ENCODE assay signal across 19 mouse cellular contexts in the genomic region with DNA sequence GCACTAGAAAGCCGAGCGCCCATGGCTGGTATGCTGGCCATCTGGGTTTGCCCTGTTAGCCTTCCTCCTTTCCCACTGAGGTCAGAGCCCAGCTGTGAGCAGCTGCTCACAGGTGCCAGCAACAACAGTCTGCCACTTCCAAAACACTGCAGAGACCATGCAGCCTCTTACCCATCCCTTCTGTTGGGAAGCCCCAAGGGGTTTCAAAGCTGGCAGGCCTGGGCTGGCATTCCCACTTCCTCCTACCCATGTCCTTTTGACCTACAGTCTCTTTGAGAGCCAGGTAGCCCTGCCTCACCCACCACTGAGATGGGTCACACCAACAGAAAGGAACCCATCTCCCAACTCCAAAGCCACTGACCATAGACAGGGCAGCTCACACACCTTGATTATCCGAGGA. TPM values are rescaled to one million over a fixed set of nuclear protein-coding genes. Genes with fewer than 3 reads are reported as not detected.
DNase-seq lines count a peak whose midpoint lies in the region; ATAC-seq and TF ChIP-seq lines count a peak whose summit lies in the region.
"Had no signal": no experiment of that assay in that cellular context is flagged by ENCODE, and none has a peak within 500 bp of the region (broad histone marks: within the 10 kb centered on the region; RNA-seq: fewer than 3 reads in every experiment).

No protein-coding gene starts in this region.

- no peaks in the 10 kb centered on the region; the same call in 1 of the 2 replicates for H3K79me2 ChIP-seq in heart, adult 2 months (replicated peaks; ENCODE audit: control insufficient read depth, insufficient read depth, low read length)

- ATAC-seq in neural tube, embryonic 15.5 days (ENCODE audit: low FRiP score), result no peak
- ATAC-seq: forebrain, embryonic 14.5 days; intestine, embryonic 16.5 days; liver, embryonic 12.5 days; liver, postnatal 0 days had no signal

- H3K4me1 ChIP-seq in heart, adult 2 months (ENCODE audit: control insufficient read depth, insufficient read depth, low read length), result peaks cover 11% of the 10 kb centered on the region
- peaks cover 57% of the 10 kb centered on the region for H3K4me1 ChIP-seq in neural tube, embryonic 15.5 days

- no peak overlapping the region for H3K4me3 ChIP-seq in heart, adult 2 months
- H3K4me3 ChIP-seq in neural tube, embryonic 15.5 days (replicated peaks), result no peak overlapping the region
- H3K4me3 ChIP-seq: embryonic facial prominence, embryonic 12.5 days; heart, embryonic 10.5 days; liver, embryonic 12.5 days had no signal

- TF ChIP-seq EP300 in heart, adult 2 months (IDR thresholded peaks at IDR 0.05; ENCODE audit: insufficient read depth, low read depth, low read length), result no peak

- WGBS in heart, adult 2 months, result 78% methylated on average over 3 of the region's 3 CpGs
- WGBS in neural tube, embryonic 15.5 days, result 93% methylated on average over 3 of the region's 3 CpGs

- 0 out of 2 replicates have a peak overlapping the region, but pooled peaks have one; percentile 1 for H3K4me2 ChIP-seq in neural tube, embryonic 15.5 days
- H3K4me2 ChIP-seq: embryonic facial prominence, embryonic 12.5 days; liver, embryonic 12.5 days had no signal

- intact Hi-C loops in heart, adult 2 months (cut with DNase I), result loop anchor here (5.0 kb wide), 1 partner anchor 59 kb away; a partner anchor contains a TSS
- intact Hi-C loops in heart, postnatal 10 days (cut with DNase I), result no loop called here

- H3K27me3 ChIP-seq in heart, adult 2 months (ENCODE audit: control insufficient read depth, insufficient read depth, low read length), result no peaks in the 10 kb centered on the region
- no peaks in the 10 kb centered on the region for H3K27me3 ChIP-seq in neural tube, embryonic 15.5 days (replicated peaks)
- H3K27me3 ChIP-seq: embryonic facial prominence, embryonic 12.5 days had no signal

- peak; percentile 52 for DNase-seq in cerebellum, adult 9-10 months
- no peak for DNase-seq in cerebellum, adult 18-20 months
- no peak for DNase-seq in heart, adult 2 months
- no peak for DNase-seq in heart, postnatal 10 days
- no peak for DNase-seq in neural tube, embryonic 10.5 days (ENCODE audit: extremely low spot score, low spot score)
- no peak for DNase-seq in T-cell, adult 2 months (ENCODE audit: low spot score)
- DNase-seq: heart, postnatal 4 days; kidney, postnatal 10 days; liver, postnatal 0 days; midbrain, embryonic 14.5 days; thymus, adult 2 months had no signal

- no peak for TF ChIP-seq CTCF in heart, adult 2 months (IDR thresholded peaks at IDR 0.05)

- no peaks in the 10 kb centered on the region for H3K9me3 ChIP-seq in neural tube, embryonic 15.5 days (replicated peaks)
- H3K9me3 ChIP-seq: embryonic facial prominence, embryonic 12.5 days; heart, embryonic 10.5 days; hindbrain, embryonic 13.5 days; liver, embryonic 12.5 days; megakaryocyte, embryonic 14.5 days had no signal

- TF ChIP-seq POLR2A in heart, adult 2 months (IDR thresholded peaks at IDR 0.05; ENCODE audit: insufficient read depth, low read depth, low read length), result no peak

- H3K9ac ChIP-seq in heart, adult 2 months (ENCODE audit: low read depth, low read length), result no peak overlapping the region
- no peak overlapping the region for H3K9ac ChIP-seq in neural tube, embryonic 15.5 days (replicated peaks)
- H3K9ac ChIP-seq: embryonic facial prominence, embryonic 12.5 days; liver, embryonic 12.5 days; liver, postnatal 0 days had no signal

- peak overlapping the region; percentile 22; the same call in 1 of the 2 replicates for H3K27ac ChIP-seq in heart, adult 2 months
- no peak overlapping the region for H3K27ac ChIP-seq in neural tube, embryonic 15.5 days (replicated peaks)
- H3K27ac ChIP-seq: embryonic facial prominence, embryonic 12.5 days; heart, embryonic 10.5 days; hindbrain, embryonic 13.5 days; liver, embryonic 12.5 days had no signal

- H3K36me3 ChIP-seq in heart, adult 2 months (ENCODE audit: control insufficient read depth, insufficient read depth, low read length), result no peaks in the 10 kb centered on the region
- H3K36me3 ChIP-seq in neural tube, embryonic 15.5 days, result no peaks in the 10 kb centered on the region

RNA-seq across cellular contexts. Expression of a gene that starts 2.3 kb away (rescaled TPM):
- 10 to 100 TPM in 1 of 2 experiments, 1 to 10 TPM in 1; 8.0 to 16.8 TPM for total RNA-seq in heart, adult 2 months (2021)
- 14.2 and 17.3 TPM in 2 replicates for polyA plus RNA-seq in heart, adult 2 months (2012; rRNA removed)
- 1 to 10 TPM; 2.4 to 2.8 TPM for total RNA-seq in heart, postnatal 10 days (2021)
- polyA plus RNA-seq in neural tube, embryonic 15.5 days (2015; fragmentation: Nextera tagmentation; extraction: Ambion mirVana), result 18.5 and 19.9 TPM in 2 replicates

RNA-seq across cellular contexts. Expression of a gene that starts 2.4 kb away (rescaled TPM):
- total RNA-seq in heart, adult 2 months (2021), result 1 to 10 TPM; 6.5 to 7.1 TPM
- 10.5 and 15.0 TPM in 2 replicates for polyA plus RNA-seq in heart, adult 2 months (2012; rRNA removed)
- total RNA-seq in heart, postnatal 10 days (2021), result 1 to 10 TPM; 5.0 to 6.3 TPM
- 6.7 and 7.7 TPM in 2 replicates for polyA plus RNA-seq in neural tube, embryonic 15.5 days (2015; fragmentation: Nextera tagmentation; extraction: Ambion mirVana)

RNA-seq across cellular contexts. Expression of a gene that starts 40.6 kb away (rescaled TPM):
- 10 to 100 TPM; 34.4 to 38.8 TPM for total RNA-seq in heart, adult 2 months (2021)
- 7.1 and 10.3 TPM in 2 replicates for polyA plus RNA-seq in heart, adult 2 months (2012; rRNA removed)
- total RNA-seq in heart, postnatal 10 days (2021), result 10 to 100 TPM; 36.0 to 44.9 TPM
- polyA plus RNA-seq in neural tube, embryonic 15.5 days (2015; fragmentation: Nextera tagmentation; extraction: Ambion mirVana), result 10.2 and 13.7 TPM in 2 replicates
